Mouse (Mus musculus) midbrain, embryonic 14.5 days (tissue): Measurements from ENCODE around the gene Ormdl2. TPM values are rescaled to one million over a fixed set of nuclear protein-coding genes. Genes with fewer than 3 reads are reported as not detected.

Experiments
- ATAC-seq: fragments of 200-750 bp; cut with Nextera tagmentation; 2 replicates; pipeline ENCODE4 v1.8.0; 2017; ENCODE audit warnings: moderate number of reproducible peaks, moderate library complexity; ENCODE audit not compliant: low FRiP score, low TSS enrichment
- DNase-seq: peaks from one replicate; pipeline ENCODE4 v3.0.0-alpha.2; 2015
- H3K27ac ChIP-seq: fragments of 300-500 bp; sonication (generic); replicated peaks from 2 replicates; pipeline ENCODE4 v1.5.1; 2014; ENCODE audit warnings: mild to moderate bottlenecking, low read depth, low read length, moderate library complexity
- H3K27me3 ChIP-seq: fragments of 300-500 bp; sonication (generic); 2 replicates; pipeline ENCODE4 v1.6.1; 2014; ENCODE audit warnings: low read length, control low read depth, mixed read lengths; ENCODE audit not compliant: control insufficient read depth, insufficient read depth
- H3K36me3 ChIP-seq: fragments of 300-500 bp; sonication (generic); 2 replicates; pipeline ENCODE4 v1.6.1; 2014; ENCODE audit warnings: low read length, control low read depth; ENCODE audit not compliant: control insufficient read depth, insufficient read depth
- H3K4me1 ChIP-seq: fragments of 300-500 bp; sonication (generic); 2 replicates; pipeline ENCODE4 v1.6.1; 2014; ENCODE audit warnings: mild to moderate bottlenecking, antibody characterized with exemption, low read length, control low read depth; ENCODE audit not compliant: control insufficient read depth, insufficient read depth
- H3K4me2 ChIP-seq: fragments of 300-500 bp; sonication (generic); 2 replicates; pipeline ENCODE4 v1.6.1; 2014; ENCODE audit warnings: mild to moderate bottlenecking, low read length, moderate library complexity
- H3K4me3 ChIP-seq: fragments of 300-500 bp; sonication (generic); replicated peaks from 2 replicates; pipeline ENCODE4 v1.5.1; 2014; ENCODE audit warnings: low read depth, low read length
- H3K9ac ChIP-seq: fragments of 300-500 bp; sonication (generic); replicated peaks from 2 replicates; pipeline ENCODE4 v1.6.1; 2014; ENCODE audit warnings: mild to moderate bottlenecking, low read length, moderate library complexity
- H3K9me3 ChIP-seq: fragments of 300-500 bp; sonication (generic); 2 replicates; pipeline ENCODE4 v1.6.1; 2016; ENCODE audit warnings: low read length, control low read depth, mixed read lengths; ENCODE audit not compliant: control insufficient read depth
- WGBS: fragments of 180-500 bp; shearing (Covaris S2); extraction: QIAGEN DNeasy Blood & Tissue Kit; methylation state at CpG from one replicate; pipeline ENCODE4 v1.1.7; 2014; 5-methylcytosine and 5-hydroxymethylcytosine counted together
- polyA plus RNA-seq: library from polyadenylated mRNA; unstranded; fragments of >200 nt; fragmentation: Nextera tagmentation; extraction: Ambion mirVana; gene quantifications from 2 replicates; pipeline ENCODE4 v1.2.1, GENCODE M21; 2014

The Ormdl2 gene
- polyA plus RNA-seq, 1 experiment from 2014 or later: 24.8 TPM

- no peaks in the 10 kb centered on the region for H3K4me1 ChIP-seq
- no peaks in the 10 kb centered on the region for H3K27me3 ChIP-seq
- WGBS: 39% methylated on average over 5 of the region's 5 CpGs
- H3K9ac ChIP-seq: no peak overlapping the region
- no peak overlapping the region for H3K4me3 ChIP-seq
- H3K9me3 ChIP-seq: no peaks in the 10 kb centered on the region
- no peak overlapping the region for H3K27ac ChIP-seq
- no peaks in the 10 kb centered on the region for H3K36me3 ChIP-seq
- ATAC-seq (no peak), DNase-seq (peak; percentile 42)
- H3K4me2 ChIP-seq: no peak overlapping the region
Measured at GRCm38 (mm10) chr10:128773685-128774084, 47.8 kb downstream of the Ormdl2 start.

- Histone ChIP-seq H3K4me2 (no peak overlapping the region), H3K4me3 (no peak overlapping the region), H3K9ac (no peak overlapping the region), H3K4me1 (no peaks in the 10 kb centered on the region), H3K27me3 (no peaks in the 10 kb centered on the region), H3K27ac (no peak overlapping the region), H3K36me3 (peaks cover under 1% of the 10 kb centered on the region; the same call in 1 of the 2 replicates), H3K9me3 (no peaks in the 10 kb centered on the region)
- ATAC-seq: no peak
- 85% methylated on average over 2 of the region's 2 CpGs for WGBS
- peak; percentile 11 for DNase-seq
Measured at GRCm38 (mm10) chr10:128772895-128773294, 48.5 kb downstream of the Ormdl2 start.

Other genes starting within 250 kb of the Ormdl2 start
- gene Erbb3, start 232.0 kb downstream of the Ormdl2 start, polyA plus RNA-seq: 0.26 and 0.47 TPM in 2 replicates
- 529 and 586 TPM in 2 replicates for gene Rps26, start 194.9 kb downstream of the Ormdl2 start, polyA plus RNA-seq
- 21.2 and 23.6 TPM in 2 replicates for gene Ikzf4, start 175.7 kb downstream of the Ormdl2 start, polyA plus RNA-seq
- 10.3 and 10.4 TPM in 2 replicates for gene Suox, start 147.6 kb downstream of the Ormdl2 start, polyA plus RNA-seq
- gene Rab5b, start 125.4 kb downstream of the Ormdl2 start, polyA plus RNA-seq: 80.4 and 100 TPM in 2 replicates
- gene Pmel, start 117.5 kb downstream of the Ormdl2 start, polyA plus RNA-seq: 0.22 and 0.38 TPM in 2 replicates
- 13.2 and 24.2 TPM in 2 replicates for gene Cdk2, start 116.6 kb downstream of the Ormdl2 start, polyA plus RNA-seq
- 5.7 and 6.2 TPM in 2 replicates for gene Dgka, start 76.8 kb downstream of the Ormdl2 start, polyA plus RNA-seq
- 46.7 and 60.0 TPM in 2 replicates for gene Pym1, start 73.8 kb downstream of the Ormdl2 start, polyA plus RNA-seq
- gene Mmp19, start 30.7 kb downstream of the Ormdl2 start, polyA plus RNA-seq: 0.22 and 0.41 TPM in 2 replicates
- gene Dnajc14, start 17.6 kb downstream of the Ormdl2 start, polyA plus RNA-seq: 38.6 and 42.7 TPM in 2 replicates
- gene Tmem198b, start 17.3 kb downstream of the Ormdl2 start, polyA plus RNA-seq: 11.7 and 13.1 TPM in 2 replicates
- gene Sarnp, start 4.3 kb downstream of the Ormdl2 start, polyA plus RNA-seq: 150 and 152 TPM in 2 replicates
- gene Gdf11, start 70.1 kb upstream of the Ormdl2 start, polyA plus RNA-seq: 7.9 and 9.6 TPM in 2 replicates
- 120 and 138 TPM in 2 replicates for gene Cd63, start 79.3 kb upstream of the Ormdl2 start, polyA plus RNA-seq
- 11.6 and 15.2 TPM in 2 replicates for gene Rdh5, start 101.2 kb upstream of the Ormdl2 start, polyA plus RNA-seq
- gene Bloc1s1, start 102.4 kb upstream of the Ormdl2 start, polyA plus RNA-seq: 249 and 282 TPM in 2 replicates
- 3.4 and 4.9 TPM in 2 replicates for gene Itga7, start 112.2 kb upstream of the Ormdl2 start, polyA plus RNA-seq
- gene Mettl7b, start 139.3 kb upstream of the Ormdl2 start, polyA plus RNA-seq: not detected in 2 replicates
- gene Olfr9, start 167.8 kb upstream of the Ormdl2 start, polyA plus RNA-seq: not detected in 2 replicates
- gene Olfr763, start 189.1 kb upstream of the Ormdl2 start, polyA plus RNA-seq: not detected in 2 replicates
- gene Olfr764-ps1, start 218.3 kb upstream of the Ormdl2 start, polyA plus RNA-seq: not detected in 2 replicates
- not detected in 2 replicates for gene Olfr765, start 228.4 kb upstream of the Ormdl2 start, polyA plus RNA-seq
- gene Olfr766-ps1, start 247.3 kb upstream of the Ormdl2 start, polyA plus RNA-seq: not detected in 2 replicates